Mouse (Mus musculus) G1E (cell line): ENCODE measurements around the gene Cttn.

ENCODE experiments used
- CTCF ChIP-seq: IDR thresholded peaks from 2 replicates; pipeline ENCODE4 v1.5.1; 2012; ENCODE audit warnings: low read depth, low read length, inconsistent platforms, mixed read lengths
- POLR2AphosphoS5 ChIP-seq: IDR thresholded peaks from 2 replicates; pipeline ENCODE4 v1.6.1; 2012; ENCODE audit warnings: low read depth, low read length, inconsistent platforms; ENCODE audit not compliant: insufficient replicate concordance

DNA sequence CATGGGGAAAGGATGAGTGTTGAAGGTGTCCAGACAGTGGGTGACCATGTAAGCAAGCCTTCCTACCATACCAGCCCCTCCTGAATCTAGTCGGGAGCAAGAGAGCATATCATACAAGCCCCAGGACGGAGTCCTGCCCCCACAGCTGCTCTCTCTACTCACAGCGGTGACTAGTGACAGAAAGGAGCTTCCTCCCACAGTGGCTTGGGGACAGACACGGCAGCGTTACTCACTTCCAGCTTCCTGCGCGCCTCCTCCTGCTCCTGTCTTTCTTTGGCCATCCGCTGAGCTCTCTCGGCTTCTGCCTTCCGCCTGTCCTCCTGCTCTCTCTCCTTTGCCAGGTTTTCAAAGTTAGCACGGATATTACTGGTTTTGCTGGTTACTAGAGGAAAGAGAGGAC, 29.3 kb downstream of the Cttn start:
- TF ChIP-seq CTCF (no peak), POLR2AphosphoS5 (no peak)
